Mouse (Mus musculus): ENCODE data around the gene Ush1g. TPM values are rescaled to one million over a fixed set of nuclear protein-coding genes. Genes with fewer than 3 reads are reported as not detected.

Ush1g gene
- polyA plus RNA-seq, 1 experiment from 2014 or later, result 0.62 TPM

- Histone ChIP-seq H3K36me3 (ENCODE audit: control insufficient read depth, insufficient read depth, low read length) (no peaks in the 10 kb centered on the region), H3K27me3 (ENCODE audit: control insufficient read depth, insufficient read depth, low read length) (peaks cover 78% of the 10 kb centered on the region), H3K9ac (ENCODE audit: low read length) (no peak overlapping the region), H3K4me2 (ENCODE audit: low read depth, low read length) (no peak overlapping the region), H3K4me1 (ENCODE audit: control insufficient read depth, insufficient read depth, low read length) (peaks cover 15% of the 10 kb centered on the region), H3K27ac (ENCODE audit: low read length) (no peak overlapping the region), H3K4me3 (replicated peaks; ENCODE audit: low read length) (no peak overlapping the region), H3K9me3 (replicated peaks; ENCODE audit: control insufficient read depth, low read length) (no peaks in the 10 kb centered on the region)
- no peak for ATAC-seq (ENCODE audit: insufficient read depth, low FRiP score)
- 5% methylated on average over 20 of the region's 20 CpGs for WGBS
These were observed 56.0 kb downstream of the Ush1g start for GRCm38 (mm10) chr11:115265771-115266399.

Other genes with a start within 250 kb of the Ush1g start
- 2.2 and 2.3 TPM in 2 replicates for gene Rab37, start 230.6 kb downstream of the Ush1g start, polyA plus RNA-seq (2015; fragmentation: Nextera tagmentation; extraction: Ambion mirVana)
- gene Cd300lf, start 188.0 kb downstream of the Ush1g start, polyA plus RNA-seq (2015; fragmentation: Nextera tagmentation; extraction: Ambion mirVana), result 2.0 and 3.4 TPM in 2 replicates
- 136 and 138 TPM in 2 replicates for gene Slc9a3r1, start 158.7 kb downstream of the Ush1g start, polyA plus RNA-seq (2015; fragmentation: Nextera tagmentation; extraction: Ambion mirVana)
- gene Tmem104, start 134.6 kb downstream of the Ush1g start, polyA plus RNA-seq (2015; fragmentation: Nextera tagmentation; extraction: Ambion mirVana), result 8.3 and 9.7 TPM in 2 replicates
- gene Nat9, start 134.2 kb downstream of the Ush1g start, polyA plus RNA-seq (2015; fragmentation: Nextera tagmentation; extraction: Ambion mirVana), result 21.8 and 23.4 TPM in 2 replicates
- not detected in 2 replicates for gene Grin2c, start 54.8 kb downstream of the Ush1g start, polyA plus RNA-seq (2015; fragmentation: Nextera tagmentation; extraction: Ambion mirVana)
- 15.4 and 15.9 TPM in 2 replicates for gene Fdxr, start 45.0 kb downstream of the Ush1g start, polyA plus RNA-seq (2015; fragmentation: Nextera tagmentation; extraction: Ambion mirVana)
- 1.6 and 1.7 TPM in 2 replicates for gene Fads6, start 24.4 kb downstream of the Ush1g start, polyA plus RNA-seq (2015; fragmentation: Nextera tagmentation; extraction: Ambion mirVana)
- 1.9 and 2.5 TPM in 2 replicates for gene Otop2, start 14.9 kb downstream of the Ush1g start, polyA plus RNA-seq (2015; fragmentation: Nextera tagmentation; extraction: Ambion mirVana)
- gene Otop3, start 12.7 kb upstream of the Ush1g start, polyA plus RNA-seq (2015; fragmentation: Nextera tagmentation; extraction: Ambion mirVana), result 4.6 and 8.4 TPM in 2 replicates
- gene Hid1, start 45.7 kb upstream of the Ush1g start, polyA plus RNA-seq (2015; fragmentation: Nextera tagmentation; extraction: Ambion mirVana), result 44.0 and 46.2 TPM in 2 replicates
- gene Cdr2l, start 59.9 kb upstream of the Ush1g start, polyA plus RNA-seq (2015; fragmentation: Nextera tagmentation; extraction: Ambion mirVana), result 6.1 and 6.6 TPM in 2 replicates
- gene Mrpl58, start 81.7 kb upstream of the Ush1g start, polyA plus RNA-seq (2015; fragmentation: Nextera tagmentation; extraction: Ambion mirVana), result 160 and 162 TPM in 2 replicates
- gene Atp5h, start 97.9 kb upstream of the Ush1g start, polyA plus RNA-seq (2015; fragmentation: Nextera tagmentation; extraction: Ambion mirVana), result 746 and 843 TPM in 2 replicates
- gene Kctd2, start 98.1 kb upstream of the Ush1g start, polyA plus RNA-seq (2015; fragmentation: Nextera tagmentation; extraction: Ambion mirVana), result 3.2 and 3.6 TPM in 2 replicates
- 0.22 and 0.26 TPM in 2 replicates for gene Trim80, start 118.5 kb upstream of the Ush1g start, polyA plus RNA-seq (2015; fragmentation: Nextera tagmentation; extraction: Ambion mirVana)
- 2.8 and 3.7 TPM in 2 replicates for gene Slc16a5, start 140.4 kb upstream of the Ush1g start, polyA plus RNA-seq (2015; fragmentation: Nextera tagmentation; extraction: Ambion mirVana)
- 7.9 and 8.0 TPM in 2 replicates for gene Armc7, start 153.6 kb upstream of the Ush1g start, polyA plus RNA-seq (2015; fragmentation: Nextera tagmentation; extraction: Ambion mirVana)
- 112 and 113 TPM in 2 replicates for gene Nt5c, start 169.8 kb upstream of the Ush1g start, polyA plus RNA-seq (2015; fragmentation: Nextera tagmentation; extraction: Ambion mirVana)
- 454 and 457 TPM in 2 replicates for gene Jpt1, start 192.3 kb upstream of the Ush1g start, polyA plus RNA-seq (2015; fragmentation: Nextera tagmentation; extraction: Ambion mirVana)
- 687 and 737 TPM in 2 replicates for gene Sumo2, start 214.2 kb upstream of the Ush1g start, polyA plus RNA-seq (2015; fragmentation: Nextera tagmentation; extraction: Ambion mirVana)
- gene Nup85, start 242.4 kb upstream of the Ush1g start, polyA plus RNA-seq (2015; fragmentation: Nextera tagmentation; extraction: Ambion mirVana), result 138 and 141 TPM in 2 replicates

All from stomach, embryonic 16.5 days (tissue).